Mouse (Mus musculus): Measurements from ENCODE around the gene Timm10. TPM values are rescaled to one million over a fixed set of nuclear protein-coding genes. Genes with fewer than 3 reads are reported as not detected.
A peak's percentile ranks its signal among the peaks of the same experiment; 100 is the strongest.

The Timm10 gene
- total RNA-seq, 2 experiments from 2014 or later, result 48.1 to 59.6 TPM

- DNase-seq (ENCODE audit: low spot score in 2 of 2), result peak; percentile 85 to 93
- intact Hi-C loops (cut with DNase I), result no loop called here
Measured at GRCm38 (mm10) chr2:84810886-84811577, 15.8 kb upstream of the Timm10 start.

DNA sequence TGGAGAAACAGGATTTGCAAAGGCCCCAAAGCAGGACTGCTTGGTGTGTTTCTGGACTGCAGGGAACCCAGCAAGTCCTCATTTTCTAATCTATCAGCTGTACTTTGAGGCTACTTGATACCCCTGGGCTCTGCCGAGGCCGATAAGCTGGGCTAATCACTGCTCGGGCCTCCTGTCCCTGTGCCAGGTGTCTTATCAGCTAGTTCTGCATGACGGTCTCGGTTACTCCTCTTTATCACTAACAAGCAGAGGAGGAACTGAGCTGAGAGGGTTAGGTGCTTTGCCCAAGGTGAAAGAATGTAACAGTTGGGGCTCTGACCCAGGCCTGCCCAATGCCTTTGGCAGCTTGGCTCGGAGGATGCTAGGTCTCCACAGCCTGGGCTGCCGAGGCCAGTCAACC is 14.9 kb upstream of the Timm10 start:
- DNase-seq (ENCODE audit: low spot score in 2 of 2), result no peak
- intact Hi-C loops (cut with DNase I), result no loop called here

DNA sequence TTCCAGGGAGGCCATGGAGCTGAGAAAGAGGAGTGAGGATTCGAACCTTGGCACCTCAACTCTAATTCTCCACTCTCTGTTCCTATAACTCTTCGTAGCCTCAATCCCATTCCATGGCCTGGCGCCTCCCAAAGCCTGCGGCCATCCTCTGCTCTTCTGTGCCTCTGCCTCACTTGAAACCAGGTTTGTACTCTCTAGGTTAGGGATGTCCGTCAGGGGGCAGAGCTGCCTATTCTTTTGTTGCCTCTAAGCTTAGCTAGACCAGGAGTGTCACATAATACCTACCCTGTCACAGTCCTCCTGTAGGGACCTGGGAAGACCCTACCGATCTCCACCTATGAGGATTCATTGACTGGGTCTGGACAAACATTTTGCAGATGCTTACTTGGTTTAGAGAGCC is 14.1 kb upstream of the Timm10 start:
- no peak for DNase-seq (ENCODE audit: low spot score in 2 of 2)
- intact Hi-C loops (cut with DNase I), result no loop called here

- intact Hi-C loops (cut with DNase I), result no loop called here
Measured at GRCm38 (mm10) chr2:84819861-84820260, 6.9 kb upstream of the Timm10 start.

DNA sequence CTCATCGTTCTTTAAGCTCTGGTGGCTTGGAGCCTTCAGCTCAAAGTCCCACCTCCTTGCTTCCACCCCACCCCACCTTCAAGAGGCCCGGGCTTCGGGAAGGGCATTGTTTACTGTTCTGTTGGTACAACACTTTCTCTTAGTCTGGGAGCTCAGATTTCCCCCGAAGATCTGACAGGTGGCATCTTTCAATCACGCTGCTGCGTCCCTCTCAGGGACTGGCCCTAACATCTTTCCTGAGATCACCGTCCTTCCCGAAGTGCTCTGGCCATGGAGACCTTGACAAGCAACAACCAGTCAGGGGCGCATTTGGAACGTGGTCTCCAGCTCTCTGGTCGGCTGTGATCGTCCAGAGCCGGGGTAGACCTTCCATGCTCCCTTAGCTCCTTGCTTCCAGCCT is 4.2 kb upstream of the Timm10 start, which contains the start of gene Smtnl1:
Gene Smtnl1, minus strand, starts transcription at position 101 of the 400 bp plus-strand sequence.
- intact Hi-C loops (cut with DNase I), result no loop called here

More at GRCm38 (mm10) chr2:84819861-84820260, 6.9 kb upstream of the Timm10 start:
- DNase-seq (ENCODE audit: low spot score in 2 of 2), result peak in 1 of 2 experiments; percentile 86

GRCm38 (mm10) chr2:84823237-84823636 is 3.6 kb upstream of the Timm10 start:
- intact Hi-C loops (cut with DNase I), result no loop called here
- no peak for DNase-seq (ENCODE audit: low spot score in 2 of 2)

More for the DNA sequence above, 4.2 kb upstream of the Timm10 start, which contains the start of gene Smtnl1:
- no peak for DNase-seq (ENCODE audit: low spot score in 2 of 2)

- intact Hi-C loops (cut with DNase I), result loop anchor here (2.0 kb wide), 1 partner anchor 209 kb away; the partner anchor contains the start of genes P2rx3 and Ssrp1
- DNase-seq (ENCODE audit: low spot score in 2 of 2), result no peak
Measured at GRCm38 (mm10) chr2:84827283-84827920, 605 bp downstream of the Timm10 start.

- intact Hi-C loops (cut with DNase I), result loop anchor here (1.0 to 5.0 kb wide), 4 partner anchors 23 to 175 kb away; no protein-coding TSS in a partner anchor
- peak; percentile 89 to 95 for DNase-seq (ENCODE audit: low spot score in 2 of 2)
Measured at GRCm38 (mm10) chr2:84831666-84832391, 5.0 kb downstream of the Timm10 start.

GRCm38 (mm10) chr2:84837107-84837506 is 10.3 kb downstream of the Timm10 start:
- no peak for DNase-seq (ENCODE audit: low spot score in 2 of 2)
- intact Hi-C loops (cut with DNase I), result no loop called here

DNA sequence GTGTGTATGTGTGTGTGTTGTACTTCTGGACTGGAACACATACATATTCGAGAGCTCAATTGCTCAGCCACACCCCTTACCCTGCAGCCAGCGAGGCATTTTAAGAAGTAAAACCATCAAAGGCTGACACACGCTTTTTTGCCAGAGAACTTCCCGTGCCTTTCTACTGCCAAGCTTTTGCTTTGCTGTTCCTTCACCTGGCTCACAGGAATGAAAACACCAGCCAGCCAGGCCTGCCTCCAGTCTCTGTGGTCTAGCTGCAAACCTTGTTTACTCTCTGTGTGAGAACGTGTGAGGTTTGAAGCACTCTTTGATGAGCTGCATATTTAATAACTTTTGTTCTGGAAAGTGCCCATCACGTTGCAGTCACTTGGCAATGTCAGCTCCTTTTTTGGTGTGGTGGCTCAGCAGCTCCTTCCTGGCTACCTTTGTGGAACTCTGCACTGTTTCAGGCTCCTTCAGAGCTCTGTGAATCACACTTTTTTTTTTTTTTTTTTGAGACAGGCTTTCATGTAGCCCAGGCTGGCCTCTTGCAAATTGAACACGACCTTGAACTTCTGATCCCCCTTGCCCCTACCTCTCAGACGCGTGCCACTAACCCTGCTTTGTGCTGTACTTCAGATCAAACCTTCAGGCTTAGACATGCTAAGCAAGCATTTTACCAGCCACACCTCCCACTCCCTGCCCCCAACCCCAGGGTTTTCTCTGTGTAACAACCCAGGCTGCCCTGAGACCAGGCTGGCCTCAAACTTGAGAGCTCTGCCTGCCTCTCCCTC is 11.2 kb downstream of the Timm10 start:
- intact Hi-C loops (cut with DNase I), result no loop called here
- no peak for DNase-seq (ENCODE audit: low spot score in 2 of 2)

DNA sequence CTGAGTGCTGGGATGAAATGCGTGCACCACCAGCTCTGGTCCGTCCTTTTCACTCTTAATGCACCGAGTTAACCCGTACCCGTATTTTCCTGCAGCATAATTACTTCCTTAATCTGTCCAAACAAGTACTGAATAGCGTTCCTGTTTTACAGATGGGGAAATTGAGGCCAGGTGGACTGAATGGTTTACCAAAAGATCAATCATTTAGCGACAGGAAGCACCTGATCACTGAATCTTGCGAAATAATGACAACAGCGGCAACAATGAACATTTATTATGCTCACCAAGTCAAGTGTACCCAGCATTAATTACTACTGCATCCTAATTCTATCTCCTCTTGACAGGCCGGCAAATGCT is 11.8 kb downstream of the Timm10 start, which contains the start of gene Slc43a1:
Gene Slc43a1, plus strand, starts transcription at position 258 of the 357 bp plus-strand sequence.
- DNase-seq (ENCODE audit: low spot score in 2 of 2), result no peak
- intact Hi-C loops (cut with DNase I), result no loop called here

- intact Hi-C loops (cut with DNase I), result no loop called here
- no peak for DNase-seq (ENCODE audit: low spot score in 2 of 2)
Measured at GRCm38 (mm10) chr2:84838993-84839980, 12.5 kb downstream of the Timm10 start.

GRCm38 (mm10) chr2:84840016-84840747 is 13.4 kb downstream of the Timm10 start:
- DNase-seq (ENCODE audit: low spot score in 2 of 2), result no peak
- intact Hi-C loops (cut with DNase I), result no loop called here

DNA sequence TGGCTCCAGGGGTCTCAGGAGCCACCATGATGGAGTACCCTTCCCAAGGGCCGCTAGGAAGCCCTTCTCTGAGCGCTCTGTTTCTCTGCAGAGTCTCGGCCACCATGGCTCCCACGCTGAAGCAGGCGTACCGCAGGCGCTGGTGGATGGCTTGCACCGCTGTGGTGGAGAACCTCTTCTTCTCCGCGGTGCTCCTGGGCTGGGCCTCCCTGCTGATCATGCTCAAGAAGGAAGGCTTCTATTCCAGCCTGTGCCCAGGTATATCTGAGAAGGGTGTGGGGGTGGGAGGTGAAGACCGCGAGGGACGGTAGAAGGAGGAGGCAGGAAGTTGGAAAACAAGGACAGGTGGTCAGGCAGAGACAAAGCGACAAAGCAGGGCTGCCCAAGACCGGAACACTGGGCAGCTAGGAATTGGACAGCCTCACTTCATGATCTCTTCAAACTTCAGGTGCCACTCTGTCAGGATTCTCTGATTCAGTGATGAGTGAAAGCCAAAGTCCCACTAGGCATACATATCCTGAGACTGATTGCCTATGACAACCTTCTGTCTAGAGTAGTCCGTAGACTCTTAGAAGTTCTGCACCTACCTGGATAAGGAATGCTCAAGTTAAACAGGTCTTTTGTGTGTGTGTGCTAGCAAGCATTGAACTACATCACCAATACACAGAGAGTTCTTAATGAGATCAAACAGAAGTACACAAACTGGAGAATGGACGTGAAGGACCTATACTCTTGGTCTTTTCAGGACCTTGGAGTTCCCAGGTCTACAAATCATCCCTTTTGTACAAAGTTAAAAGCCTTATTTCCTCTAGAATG is 14.2 kb downstream of the Timm10 start:
- DNase-seq (ENCODE audit: low spot score in 2 of 2), result no peak
- intact Hi-C loops (cut with DNase I), result no loop called here

GRCm38 (mm10) chr2:84841905-84842304 is 15.1 kb downstream of the Timm10 start:
- intact Hi-C loops (cut with DNase I), result no loop called here
- DNase-seq (ENCODE audit: low spot score in 2 of 2), result no peak

- DNase-seq (ENCODE audit: low spot score in 2 of 2), result no peak
Measured at GRCm38 (mm10) chr2:84843654-84844053, 16.9 kb downstream of the Timm10 start.

GRCm38 (mm10) chr2:84845226-84845625 is 18.4 kb downstream of the Timm10 start:
- intact Hi-C loops (cut with DNase I), result no loop called here
- DNase-seq (ENCODE audit: low spot score in 2 of 2), result no peak

More at GRCm38 (mm10) chr2:84843654-84844053, 16.9 kb downstream of the Timm10 start:
- intact Hi-C loops (cut with DNase I), result no loop called here

All from left cerebral cortex, postnatal 25 days (tissue).